Mouse (Mus musculus): ENCODE measurements at regions not wholly inside any gene's neighbourhood (a gene's known extent, or its start where the extent isn't known, plus 50 kb on each side); places are given as distances from the start of the nearest gene placed in this dataset.

GRCm38 (mm10) chr13:39774111-39774510, 587.1 kb downstream of the Ofcc1 start:
- no peak for DNase-seq

- no peak for DNase-seq
Measured at GRCm38 (mm10) chr13:39769228-39769627, 592.0 kb downstream of the Ofcc1 start.

- DNase-seq: no peak
Measured at GRCm38 (mm10) chr13:39766897-39767296, 594.4 kb downstream of the Ofcc1 start.
